Mouse (Mus musculus): ENCODE measurements around the gene Prodh2.

DNA sequence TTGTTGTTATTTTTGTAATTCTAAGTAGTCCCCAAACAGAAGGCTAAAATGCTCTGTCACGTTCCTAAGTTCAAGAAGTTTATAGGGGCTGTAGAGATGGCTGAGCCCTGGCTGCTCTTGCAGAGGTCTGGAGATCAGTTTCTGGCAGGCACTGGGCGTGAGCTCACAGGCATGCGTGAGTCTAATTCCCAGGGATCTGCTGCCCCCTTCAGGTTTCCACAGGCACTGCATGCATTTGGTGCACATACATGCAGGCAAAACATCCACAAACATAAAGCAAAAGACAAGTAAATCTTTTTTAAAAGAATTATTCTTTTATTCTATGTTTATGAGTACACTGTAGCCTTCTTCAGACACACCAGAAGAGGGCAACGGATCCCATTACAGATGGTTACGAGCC lies 21.0 kb upstream of the Prodh2 start:
- peak; percentile 66 for TF ChIP-seq CTCF (IDR thresholded peaks at IDR 0.05)
- no peak for TF ChIP-seq EP300 (IDR thresholded peaks at IDR 0.05)
